Mouse (Mus musculus): ENCODE measurements at regions not wholly inside any gene's neighbourhood (a gene's known extent, or its start where the extent isn't known, plus 50 kb on each side); places are given as distances from the start of the nearest gene placed in this dataset.

DNA sequence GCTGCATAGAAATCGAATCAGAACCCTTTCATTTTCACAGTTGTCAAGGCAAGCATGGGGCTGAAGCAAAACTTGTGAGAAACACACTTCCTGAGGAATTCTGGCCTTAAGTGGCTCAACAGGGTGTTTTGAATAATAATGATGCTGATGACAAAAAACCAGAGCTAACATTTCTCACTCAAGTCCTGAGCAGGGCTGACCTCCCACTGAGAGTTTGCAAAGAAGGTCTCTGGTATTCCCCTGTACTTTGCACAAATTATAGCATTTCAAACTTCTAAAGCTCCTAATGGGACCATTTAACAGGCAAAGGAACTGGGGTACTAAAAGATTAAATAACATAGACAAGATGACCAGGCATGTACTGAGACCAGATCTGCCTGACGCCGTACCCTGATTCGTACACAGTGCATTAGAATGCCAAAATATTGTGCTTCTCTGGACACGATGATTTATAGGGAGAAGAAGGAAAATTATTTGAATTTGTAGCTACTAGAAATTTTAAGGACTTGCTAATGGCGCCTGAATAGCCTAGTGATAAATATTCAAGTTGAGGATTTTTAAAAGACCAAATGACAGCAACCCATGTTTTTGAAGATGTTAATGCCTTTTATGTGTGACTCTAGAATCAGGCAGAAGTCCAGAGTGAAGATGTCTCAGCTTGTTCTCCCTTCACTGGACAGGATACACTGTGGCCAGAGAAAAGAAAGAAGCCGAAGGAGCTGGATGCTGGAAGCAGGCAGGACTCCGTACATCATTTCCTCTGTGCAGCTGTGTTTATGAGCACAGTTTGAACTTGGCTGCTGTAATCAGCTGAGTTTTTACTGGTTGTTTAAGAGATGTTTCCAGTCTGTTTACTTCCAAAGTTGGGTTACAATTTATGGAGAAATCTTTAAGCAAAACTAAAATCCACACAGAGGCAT lies 1056.7 kb downstream of the Fam19a2 start:
- peak in 1 of 2 experiments; percentile 3 for DNase-seq

DNA sequence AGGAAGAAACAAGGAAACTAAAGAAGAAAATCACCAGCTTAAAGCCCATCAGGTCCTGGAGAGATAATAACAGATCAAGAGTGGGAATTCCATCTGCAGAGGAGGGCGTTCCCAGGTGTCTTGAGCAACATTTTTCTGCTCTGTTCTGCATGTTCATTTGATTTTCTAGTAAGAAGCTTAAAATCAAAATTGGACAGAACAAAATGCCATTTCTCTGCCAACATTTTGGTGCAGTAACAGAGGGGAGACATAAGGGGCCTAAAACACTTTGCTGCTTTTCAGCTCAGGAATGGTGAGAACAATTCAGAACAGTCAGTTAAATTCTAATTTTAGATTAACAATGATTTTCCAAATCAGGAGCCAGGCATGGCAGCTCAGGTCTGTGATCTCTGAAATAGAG lies 1056.8 kb downstream of the Slc16a7 start:
- DNase-seq = peak; percentile 13 to 15

DNA sequence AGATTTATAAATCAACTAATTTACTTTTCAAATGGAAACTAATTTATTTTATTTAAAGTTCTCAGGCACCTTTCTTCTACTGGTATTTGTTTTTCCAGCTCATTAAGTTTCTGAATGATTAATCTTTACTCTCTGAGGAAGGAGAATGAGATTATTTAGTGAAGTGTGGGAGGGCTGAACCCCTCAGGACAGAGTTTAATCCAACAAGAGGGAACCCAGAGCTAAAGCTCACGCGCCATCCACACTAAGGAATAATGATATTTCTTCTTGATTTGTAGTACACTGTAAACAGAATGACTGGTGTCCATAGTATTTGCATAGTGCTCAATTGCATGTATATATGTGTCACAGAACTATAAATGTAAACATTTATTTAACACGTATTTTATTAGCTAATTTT lies 1050.3 kb downstream of the Slc16a7 start:
- DNase-seq = no peak

DNA sequence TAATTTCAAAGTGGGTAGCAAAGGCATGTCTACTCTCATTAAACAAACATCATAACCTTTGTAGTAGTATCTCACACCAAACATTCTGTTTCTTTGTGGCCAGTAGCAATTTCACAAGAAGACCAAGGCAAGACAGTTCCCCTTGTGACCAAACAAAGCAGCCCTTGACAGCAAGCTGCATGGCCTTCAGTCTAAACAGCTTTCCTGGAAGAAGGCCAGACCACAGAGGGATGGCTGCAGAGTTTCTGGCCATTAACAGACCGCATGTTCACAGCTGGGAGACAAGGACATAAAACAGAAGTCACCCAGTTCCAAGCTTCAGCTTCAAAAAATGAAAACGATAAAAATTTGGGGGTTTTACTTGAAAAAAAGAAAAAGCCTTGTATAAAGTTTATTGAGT lies 1040.0 kb downstream of the Slc16a7 start:
- no peak for DNase-seq

DNA sequence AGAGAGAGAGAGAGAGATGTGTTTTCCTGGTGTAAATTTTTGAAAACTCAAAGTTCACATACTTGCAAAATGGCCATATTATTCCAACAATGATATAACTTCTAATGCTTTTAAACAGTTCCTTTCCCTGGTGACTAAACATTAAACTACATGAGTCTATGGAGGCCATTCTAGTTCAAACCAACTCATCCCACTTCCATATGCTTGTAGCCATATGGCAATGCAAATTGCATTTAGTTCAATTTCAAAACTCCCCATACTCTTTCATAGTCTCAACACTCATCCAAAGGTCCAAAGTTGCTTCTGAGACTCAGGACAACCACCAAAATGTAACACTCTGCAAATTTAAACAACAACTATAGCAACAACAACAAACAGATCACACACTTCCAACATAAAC lies 1026.5 kb downstream of the Slc16a7 start:
- no peak for DNase-seq

DNA sequence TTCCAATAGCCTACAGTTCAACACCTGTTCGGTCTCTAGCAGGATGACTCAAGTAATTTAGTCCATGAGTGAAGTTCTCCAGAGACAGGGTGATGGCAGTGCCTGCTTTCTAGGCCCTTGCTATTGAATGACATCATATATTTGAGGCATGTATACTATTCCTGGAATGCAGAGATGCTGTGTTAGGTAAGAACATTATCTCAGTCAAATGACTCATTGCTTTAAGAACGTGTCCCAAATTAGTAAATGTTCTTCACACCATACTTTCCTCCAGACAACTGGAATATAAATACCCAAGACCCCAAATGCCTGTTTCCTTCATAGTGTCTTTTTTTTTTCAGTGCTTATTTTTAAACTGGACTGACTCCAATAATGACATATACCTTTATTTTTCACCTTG lies 1018.3 kb downstream of the Slc16a7 start:
- no peak for DNase-seq

DNA sequence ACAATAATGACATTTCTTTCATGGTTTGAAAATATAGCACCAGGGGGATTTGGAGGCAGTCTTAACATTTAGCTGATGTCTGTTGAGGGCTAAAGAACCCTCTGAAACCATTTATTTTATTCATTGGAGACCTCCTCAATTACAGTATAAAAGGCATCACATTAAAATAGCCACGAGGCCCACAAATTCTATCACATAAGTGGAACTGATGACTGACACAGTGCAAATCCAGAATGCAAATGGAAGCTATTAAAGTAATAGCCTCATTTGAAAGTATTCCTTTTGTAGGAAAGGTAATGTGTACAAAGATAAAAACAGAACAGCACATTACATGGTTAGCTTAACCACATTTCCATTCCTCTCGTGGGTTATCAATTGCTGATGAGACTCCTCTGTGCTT lies 986.6 kb downstream of the Slc16a7 start:
- DNase-seq = no peak

DNA sequence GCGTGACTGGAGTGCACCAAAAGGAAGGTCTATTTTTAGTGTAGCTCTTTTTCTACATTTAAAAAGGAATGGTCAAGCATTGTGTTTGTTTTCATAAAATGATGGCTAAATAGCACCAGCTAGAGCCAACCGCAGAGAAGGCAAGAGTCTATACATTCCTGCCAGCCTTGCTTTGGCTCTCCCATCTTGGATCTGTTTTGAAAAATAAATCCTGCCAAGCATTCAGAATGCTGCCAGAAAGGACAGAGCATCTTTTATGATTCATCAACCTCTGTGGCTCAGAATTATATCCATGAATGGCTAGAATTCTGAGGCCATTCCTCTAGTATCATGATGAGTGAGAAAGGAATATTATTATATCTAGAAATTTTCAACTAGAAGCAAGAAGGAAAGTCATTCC lies 979.6 kb downstream of the Slc16a7 start:
- no peak for DNase-seq

DNA sequence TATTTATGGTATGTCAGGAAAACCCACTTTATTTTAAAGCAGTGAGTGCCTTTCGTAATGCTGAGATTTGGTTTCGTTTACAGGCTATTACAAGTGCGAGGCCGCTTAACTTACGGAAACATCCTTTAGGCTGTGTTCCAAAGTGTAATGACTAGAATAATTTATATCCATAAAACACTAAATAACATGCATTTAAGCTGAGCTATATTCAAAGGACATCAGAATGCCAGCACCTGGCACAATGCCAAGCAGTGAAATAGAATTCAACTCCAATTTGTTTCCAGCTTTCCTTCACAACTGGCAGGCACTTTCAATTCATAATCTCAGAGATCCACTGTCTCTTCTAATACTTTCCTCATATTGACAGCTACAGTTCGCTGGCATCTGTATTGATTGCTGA lies 972.7 kb downstream of the Slc16a7 start:
- no peak for DNase-seq

DNA sequence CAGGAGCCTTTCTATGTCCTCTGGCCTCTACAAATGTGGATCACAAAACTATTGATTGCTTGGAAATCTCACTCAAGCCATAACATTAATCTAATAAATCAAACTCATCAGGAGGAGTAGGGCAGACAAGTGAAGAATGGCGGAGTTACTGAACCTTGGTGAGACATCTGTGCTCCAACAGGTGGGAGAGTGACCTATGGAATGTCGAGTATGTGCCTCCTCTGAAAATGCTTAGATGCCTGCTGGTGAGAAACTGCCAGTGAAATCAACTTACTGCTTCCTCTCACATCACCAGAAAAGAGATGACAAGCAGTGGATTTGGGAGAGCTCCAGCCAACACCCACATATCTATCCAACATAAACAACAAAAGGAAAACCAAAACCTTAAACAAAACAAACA lies 965.8 kb downstream of the Slc16a7 start:
- no peak for DNase-seq

Data from layer of hippocampus, postnatal 36 days (tissue).